ENCODE assay signal across 9 mouse cellular contexts in the genomic region with DNA sequence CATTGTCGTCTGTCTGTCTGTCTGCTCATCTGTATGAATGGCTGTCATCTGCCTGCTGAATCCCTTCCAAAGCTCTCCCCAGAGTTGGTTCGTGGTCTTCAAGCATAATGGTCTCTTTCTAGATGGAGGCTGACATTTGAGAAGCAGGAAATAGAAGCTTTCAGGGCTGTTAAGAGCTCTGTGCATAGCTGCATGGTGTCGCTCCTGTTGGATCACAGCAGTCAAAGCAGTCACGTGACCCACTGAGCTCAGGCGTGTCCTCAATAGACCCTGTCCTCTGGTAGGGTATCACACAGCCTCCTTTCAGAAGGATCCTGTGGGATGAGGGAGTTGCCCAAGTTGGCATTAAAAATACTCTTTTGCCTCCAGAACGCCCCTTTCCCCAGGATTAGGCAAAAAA.
DNase-seq lines count a peak whose midpoint lies in the region; ATAC-seq lines count a peak whose summit lies in the region.
"Had no signal": no experiment of that assay in that cellular context is flagged by ENCODE, and none has a peak within 500 bp of the region (broad histone marks: within the 10 kb centered on the region; RNA-seq: fewer than 3 reads in every experiment).

No protein-coding gene starts in this region.

- no peaks in the 10 kb centered on the region for H3K9me3 ChIP-seq in kidney, embryonic 15.5 days (replicated peaks)

- 37% methylated on average over 6 of the region's 6 CpGs for WGBS in kidney, embryonic 15.5 days

- no peak for DNase-seq in kidney, postnatal 14 days
- peak; percentile 82 for DNase-seq in brain, adult 2 months (ENCODE audit: low read depth, low spot score)
- peak; percentile 90 for DNase-seq in forelimb bud, embryonic 11.5 days (ENCODE audit: low read depth, low spot score)
- DNase-seq in lung, postnatal 14 days, result peak; percentile 6
- DNase-seq in heart, postnatal 14 days, result no peak
- no peak for DNase-seq in natural killer cell, adult 2 months (ENCODE audit: low spot score in 2 of 2)
- DNase-seq in kidney, adult 18-20 months, result no peak
- DNase-seq: thymus, postnatal 36 days had no signal

- intact Hi-C loops in heart, postnatal 14 days (cut with DNase I), result no loop called here

- no peaks in the 10 kb centered on the region for H3K36me3 ChIP-seq in kidney, embryonic 15.5 days

- peaks cover 14% of the 10 kb centered on the region for H3K4me1 ChIP-seq in kidney, embryonic 15.5 days

- H3K9ac ChIP-seq in kidney, embryonic 15.5 days, result no peak overlapping the region

- ATAC-seq in kidney, embryonic 15.5 days (replicated peaks; ENCODE audit: low FRiP score), result peak; percentile 58

- no peak overlapping the region for H3K27ac ChIP-seq in kidney, embryonic 15.5 days

- no peaks in the 10 kb centered on the region for H3K27me3 ChIP-seq in kidney, embryonic 15.5 days

- H3K4me2 ChIP-seq in kidney, embryonic 15.5 days, result peak overlapping the region; percentile 31

- no peak overlapping the region for H3K4me3 ChIP-seq in kidney, embryonic 15.5 days (replicated peaks)

Comparison
In these comparisons a context has a peak if more than half of its experiments do, and no peak if none do; other contexts are left out.
1. DNase-seq: peak in brain, adult 2 months (single experiment), forelimb bud, embryonic 11.5 days (single experiment) and lung, postnatal 14 days (single experiment); none in kidney, postnatal 14 days (single experiment), heart, postnatal 14 days (0 of 2), natural killer cell, adult 2 months (0 of 2) and kidney, adult 18-20 months (single experiment).